Mouse (Mus musculus) bone marrow macrophage, adult 2 months (primary cell): ENCODE measurements at regions not wholly inside any gene's neighbourhood (a gene's known extent, or its start where the extent isn't known, plus 50 kb on each side); places are given as distances from the start of the nearest gene placed in this dataset.
A peak's percentile ranks its signal among the peaks of the same experiment; 100 is the strongest.

Experiments
- H3K27ac ChIP-seq: 2 replicates; pipeline ENCODE4 v1.5.1; 2012; ENCODE audit warnings: low read depth, low read length; ENCODE audit not compliant: insufficient read depth
- H3K4me1 ChIP-seq: 2 replicates; pipeline ENCODE4 v1.6.1; 2012; ENCODE audit warnings: low read length; ENCODE audit not compliant: control insufficient read depth, insufficient read depth
- H3K4me3 ChIP-seq: 2 replicates; pipeline ENCODE4 v1.5.1; 2012; ENCODE audit warnings: mild to moderate bottlenecking, low read length, moderate library complexity; ENCODE audit not compliant: insufficient read depth
- CTCF ChIP-seq: IDR thresholded peaks from 2 replicates; pipeline ENCODE4 v1.5.1; 2012; ENCODE audit warnings: low read depth, mild to moderate bottlenecking, low read length, moderate library complexity
- POLR2A ChIP-seq: IDR thresholded peaks from 2 replicates; pipeline ENCODE4 v1.6.1; 2012; ENCODE audit warnings: mild to moderate bottlenecking, low read depth, low read length, borderline replicate concordance

DNA sequence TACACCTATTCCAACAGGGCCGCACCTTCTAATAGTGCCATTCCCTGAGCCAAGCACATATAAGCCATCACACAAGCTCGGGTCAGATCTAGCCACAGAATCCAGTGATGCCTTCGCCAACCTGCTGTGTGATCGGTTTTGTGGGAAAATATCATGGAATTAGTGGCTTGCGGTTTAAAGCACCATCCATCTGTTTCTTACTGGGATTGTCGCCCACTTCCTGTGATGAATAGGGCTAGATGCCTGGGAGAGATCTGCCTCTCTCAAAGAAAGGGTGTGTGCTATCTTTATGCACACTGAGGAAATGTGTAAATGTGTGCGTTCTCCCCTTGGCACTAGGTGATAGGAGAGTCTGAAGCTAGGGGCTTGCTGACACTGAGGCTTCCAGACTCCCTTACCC, 154.5 kb upstream of the Smim23 start:
- Histone ChIP-seq H3K4me3 (no peak overlapping the region), H3K27ac (no peak overlapping the region)
- no peak for TF ChIP-seq CTCF
- no peak for TF ChIP-seq POLR2A

DNA sequence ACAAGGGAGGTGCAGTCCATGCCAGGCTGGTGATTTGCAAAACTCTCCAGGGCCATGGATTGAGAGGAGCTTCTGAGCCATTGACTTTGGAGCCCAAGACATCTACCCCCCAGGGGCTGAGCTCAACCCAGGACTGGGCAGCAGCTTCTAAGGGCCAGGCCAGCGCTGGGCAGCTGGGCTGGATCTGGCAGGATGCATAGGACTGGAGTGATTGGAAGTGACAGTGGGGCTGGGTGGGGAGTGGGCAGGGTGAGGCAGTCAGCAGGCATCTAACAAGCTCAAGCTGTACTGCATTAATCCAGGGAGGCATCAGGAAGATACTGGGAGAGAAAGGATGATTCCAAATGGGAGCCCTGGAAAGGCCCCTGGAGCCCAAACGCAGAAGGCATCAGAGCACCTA, 152.2 kb upstream of the Smim23 start:
- Histone ChIP-seq H3K4me1 (no peaks in the 10 kb centered on the region), H3K27ac (no peak overlapping the region), H3K4me3 (no peak overlapping the region)
- TF ChIP-seq CTCF: no peak
- TF ChIP-seq POLR2A: no peak

More for the DNA sequence above, 154.5 kb upstream of the Smim23 start:
- H3K4me1 ChIP-seq: no peaks in the 10 kb centered on the region

DNA sequence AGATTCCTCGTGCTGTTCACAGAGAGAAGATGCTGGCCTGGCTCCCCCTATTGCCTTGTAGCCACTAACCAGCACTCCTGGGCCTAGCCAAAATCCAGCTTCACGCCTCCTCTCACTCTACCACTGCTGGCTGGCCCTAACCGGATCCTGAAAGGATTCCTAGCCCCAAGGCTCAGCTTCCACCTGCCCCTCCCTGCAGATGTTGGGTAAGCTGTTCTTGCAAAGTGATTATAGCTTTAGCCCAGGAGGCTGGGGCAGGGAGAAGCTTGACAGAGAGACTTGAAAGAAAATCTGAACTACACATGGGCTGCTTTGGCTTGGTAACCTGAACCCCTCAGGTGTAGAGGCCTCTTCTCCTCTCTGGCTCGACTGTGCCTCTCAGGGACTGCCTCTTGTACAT, 149.0 kb upstream of the Smim23 start:
- TF ChIP-seq CTCF (no peak), POLR2A (no peak)
- no peak overlapping the region for H3K27ac ChIP-seq
- no peak overlapping the region for H3K4me3 ChIP-seq
- no peaks in the 10 kb centered on the region for H3K4me1 ChIP-seq

DNA sequence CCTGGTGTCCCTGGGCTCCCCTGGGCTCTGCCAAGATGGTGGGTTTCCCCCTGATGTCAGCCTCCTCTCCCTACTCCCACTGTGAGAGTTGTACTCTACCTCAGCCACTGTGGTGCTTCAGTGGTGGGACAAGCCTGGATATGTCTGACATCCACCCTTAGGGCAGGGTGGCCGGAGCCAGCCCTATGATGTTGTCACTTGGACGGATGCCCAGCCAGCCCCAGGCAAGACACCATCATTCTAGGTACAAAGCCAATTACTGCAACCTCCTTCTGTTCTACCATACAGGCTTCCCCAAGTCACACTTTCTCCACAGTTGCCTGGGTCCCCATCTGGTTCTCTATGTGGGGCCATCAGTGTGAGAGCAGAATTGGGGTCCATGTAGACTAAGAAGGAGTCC, 141.0 kb upstream of the Smim23 start:
- TF ChIP-seq POLR2A (no peak), CTCF (no peak)
- H3K4me1 ChIP-seq: no peaks in the 10 kb centered on the region
- no peak overlapping the region for H3K27ac ChIP-seq
- no peak overlapping the region for H3K4me3 ChIP-seq

DNA sequence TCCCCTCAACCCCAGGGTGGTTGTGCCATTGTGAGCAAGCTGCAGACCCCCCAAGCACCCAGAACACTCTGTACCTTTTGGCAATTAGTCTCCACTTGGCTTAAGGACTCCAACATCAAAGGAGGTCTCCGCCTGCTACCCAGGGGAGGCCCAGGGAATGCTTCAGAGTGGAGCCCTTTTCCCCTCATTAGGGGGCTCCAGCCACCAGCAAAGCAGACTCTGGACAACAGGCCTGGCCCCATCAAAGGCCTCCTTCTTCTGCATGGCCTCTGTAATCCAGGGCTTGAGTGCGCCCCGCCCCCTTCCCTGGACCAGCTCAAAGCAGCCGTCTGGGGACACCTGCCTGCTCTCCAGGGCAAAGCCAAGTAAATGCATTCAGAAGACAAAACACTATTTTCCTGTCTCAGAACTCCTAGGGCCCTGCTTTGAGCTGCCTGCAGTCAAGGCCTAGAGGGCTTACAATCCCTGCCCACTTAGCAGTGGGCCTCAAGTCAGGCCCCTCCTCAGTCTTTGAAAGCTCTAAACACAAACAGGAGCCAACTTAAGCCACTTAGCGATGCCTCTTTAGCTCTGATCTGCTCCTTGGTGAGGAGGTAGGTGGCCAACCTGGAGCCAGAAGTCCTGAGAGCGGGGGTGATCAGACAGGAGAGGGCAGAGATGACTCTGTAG, 139.4 kb upstream of the Smim23 start:
- Histone ChIP-seq H3K4me3 (no peak overlapping the region), H3K4me1 (no peaks in the 10 kb centered on the region), H3K27ac (no peak overlapping the region)
- no peak for TF ChIP-seq POLR2A
- TF ChIP-seq CTCF: no peak

DNA sequence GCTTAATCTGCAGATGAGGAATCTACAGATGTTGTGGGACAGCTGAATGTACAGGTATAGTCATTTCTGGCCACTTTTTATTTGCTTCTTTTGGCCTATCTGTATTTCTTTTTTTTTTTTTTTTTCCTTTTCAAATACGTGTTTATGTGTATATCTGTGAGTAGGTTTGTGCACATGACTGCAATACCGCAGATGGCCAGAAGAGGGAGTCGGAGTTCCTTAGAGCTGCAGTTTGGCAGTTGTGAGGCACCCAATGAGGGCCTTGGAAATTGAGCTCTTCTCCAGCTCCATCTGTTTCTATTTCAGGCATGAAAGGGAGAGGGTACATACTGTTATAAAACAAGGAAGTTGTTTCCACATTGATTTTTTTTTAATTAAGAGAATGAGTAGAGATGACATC, 137.2 kb upstream of the Smim23 start:
- Histone ChIP-seq H3K4me1 (no peaks in the 10 kb centered on the region), H3K27ac (no peak overlapping the region), H3K4me3 (no peak overlapping the region)
- TF ChIP-seq CTCF: peak; percentile 23; the same call in 1 of the 2 replicates
- TF ChIP-seq POLR2A: no peak

DNA sequence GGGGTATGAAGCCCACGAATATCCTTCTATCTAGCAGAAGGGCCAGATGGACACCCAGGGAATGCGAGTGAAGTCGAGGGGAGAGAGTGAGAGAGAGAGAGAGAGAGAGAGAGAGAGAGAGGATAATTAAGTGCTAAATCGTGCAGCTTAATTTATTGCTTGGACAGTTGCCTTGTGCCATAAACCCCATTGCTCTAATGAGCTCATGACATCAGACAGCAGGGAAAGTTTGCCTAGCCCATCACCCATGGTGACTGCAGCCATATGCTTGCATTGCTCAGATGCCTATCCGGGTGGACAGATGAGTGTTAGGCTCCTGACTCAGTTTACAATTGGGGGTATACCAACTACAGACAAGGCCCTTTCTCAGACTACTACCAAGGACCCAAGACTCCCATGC, 134.6 kb upstream of the Smim23 start:
- H3K4me1 ChIP-seq: no peaks in the 10 kb centered on the region
- no peak for TF ChIP-seq CTCF
- no peak for TF ChIP-seq POLR2A
- H3K4me3 ChIP-seq: no peak overlapping the region
- no peak overlapping the region for H3K27ac ChIP-seq

DNA sequence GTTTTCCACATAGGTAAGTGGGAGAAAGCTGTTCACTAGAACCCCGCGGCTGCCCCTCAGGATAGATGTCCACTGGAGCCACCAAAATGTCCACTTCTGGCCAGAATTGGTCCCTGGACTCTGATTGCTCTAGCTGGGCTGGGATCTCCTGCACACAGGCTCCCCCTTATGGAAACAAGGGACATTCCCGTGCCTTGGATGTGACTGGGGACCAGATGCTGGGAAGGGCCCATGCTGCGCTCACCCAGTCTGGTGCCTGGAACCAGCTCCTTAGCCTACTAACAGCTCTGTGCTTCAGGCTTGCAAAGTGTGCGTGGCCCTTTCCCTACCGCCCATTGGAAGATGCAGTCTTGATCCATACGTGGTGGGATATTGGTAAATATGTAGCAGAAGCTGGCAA, 132.6 kb upstream of the Smim23 start:
- Histone ChIP-seq H3K4me3 (no peak overlapping the region), H3K27ac (no peak overlapping the region), H3K4me1 (no peaks in the 10 kb centered on the region)
- no peak for TF ChIP-seq CTCF
- no peak for TF ChIP-seq POLR2A

DNA sequence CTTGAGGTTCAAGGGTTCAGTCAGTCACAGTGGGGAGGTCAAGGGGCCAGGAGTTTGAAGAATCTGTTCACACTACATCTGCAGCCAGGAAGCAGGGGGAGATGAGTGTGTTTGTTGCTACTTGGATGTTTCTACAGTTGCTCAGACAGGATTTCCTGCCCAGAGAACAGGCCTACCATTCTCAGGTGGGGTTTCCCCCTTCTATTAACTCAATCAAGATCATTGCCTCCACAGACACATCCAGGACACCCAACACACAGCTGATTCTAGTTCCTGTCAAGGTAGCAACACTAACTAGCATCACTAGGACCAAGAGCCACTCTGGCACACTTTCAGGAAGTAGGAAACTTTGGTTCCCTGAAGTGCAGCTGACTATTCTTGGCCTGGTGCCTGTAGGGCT, 127.9 kb upstream of the Smim23 start:
- no peak for TF ChIP-seq POLR2A
- TF ChIP-seq CTCF: no peak
- Histone ChIP-seq H3K27ac (no peak overlapping the region), H3K4me1 (no peaks in the 10 kb centered on the region), H3K4me3 (no peak overlapping the region)

DNA sequence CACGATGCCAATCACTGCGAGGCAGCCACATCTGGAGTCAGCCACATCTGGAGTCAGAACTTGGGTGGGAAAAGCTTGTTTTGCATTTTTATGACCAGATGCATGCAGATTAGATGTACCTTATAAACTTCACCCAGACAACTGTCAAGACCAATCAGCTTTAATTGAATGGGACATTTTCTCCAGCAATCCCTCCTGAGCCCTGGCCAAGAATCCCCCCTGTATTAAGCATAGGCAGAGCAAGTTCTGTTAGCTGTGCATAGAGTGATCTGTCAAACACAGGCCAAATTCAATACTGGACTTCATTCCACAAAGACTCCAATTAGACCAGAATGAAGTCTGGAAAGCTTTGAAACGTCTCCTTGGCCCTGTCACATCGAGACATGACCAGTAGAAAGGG, 123.7 kb upstream of the Smim23 start:
- TF ChIP-seq CTCF (no peak), POLR2A (no peak)
- Histone ChIP-seq H3K4me1 (no peaks in the 10 kb centered on the region), H3K4me3 (no peak overlapping the region), H3K27ac (no peak overlapping the region)

DNA sequence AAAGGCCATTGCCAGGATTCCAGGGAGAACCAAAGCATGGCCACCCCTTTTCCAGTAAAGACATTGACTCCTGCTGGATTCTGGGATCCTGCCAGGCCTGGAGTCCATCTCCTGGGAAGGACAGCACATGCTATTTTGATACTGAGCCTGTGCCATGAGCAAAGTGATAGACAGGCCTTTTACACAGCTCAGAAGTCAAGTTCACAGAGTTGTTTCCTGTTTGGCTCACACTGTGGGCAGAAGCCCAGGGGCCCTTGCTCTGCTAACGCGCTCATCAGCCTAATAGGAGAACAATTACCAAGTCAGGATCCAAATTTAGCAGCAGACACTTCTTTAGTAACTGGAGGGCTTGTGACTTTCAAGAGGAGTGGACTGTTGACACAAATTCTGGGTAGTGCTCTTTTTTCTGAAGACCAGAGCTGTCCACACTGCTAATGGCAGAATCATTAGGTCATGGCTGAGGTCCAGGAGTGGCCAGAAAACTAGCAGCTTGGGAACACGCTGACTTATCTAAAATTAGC, 122.1 kb upstream of the Smim23 start:
- TF ChIP-seq CTCF (no peak), POLR2A (no peak)
- H3K4me1 ChIP-seq: no peaks in the 10 kb centered on the region
- no peak overlapping the region for H3K4me3 ChIP-seq
- H3K27ac ChIP-seq: no peak overlapping the region
